Comparison of ENCODE assay signal across 26 mouse cellular contexts in genomic region chr14:62991849-62992510, GRCm38 (mm10). TPM values are rescaled to one million over a fixed set of nuclear protein-coding genes. Genes with fewer than 3 reads are reported as not detected.
DNase-seq lines count a peak whose midpoint lies in the region; TF ChIP-seq lines count a peak whose summit lies in the region.
"Had no signal": no experiment of that assay in that cellular context is flagged by ENCODE, and none has a peak within 500 bp of the region (broad histone marks: within the 10 kb centered on the region; RNA-seq: fewer than 3 reads in every experiment).

No protein-coding gene starts in this region.

- no peak overlapping the region for H3K4me3 ChIP-seq in embryonic fibroblast, embryonic 13.5 days (ENCODE audit: insufficient read depth, low read length)
- H3K4me3 ChIP-seq: embryonic facial prominence, embryonic 13.5 days; forebrain, embryonic 10.5 days; gastrocnemius, adult 2 months; heart, embryonic 10.5 days had no signal

- TF ChIP-seq CTCF in embryonic fibroblast, embryonic 13.5 days (IDR thresholded peaks at IDR 0.05; ENCODE audit: borderline replicate concordance, insufficient read depth, low read length), result no peak

- peaks cover 15% of the 10 kb centered on the region for H3K4me1 ChIP-seq in embryonic fibroblast, embryonic 13.5 days (ENCODE audit: control insufficient read depth, insufficient read depth, low read length)

- peak; percentile 43 for DNase-seq in retina, postnatal 1 day
- no peak for DNase-seq in retina, embryonic 14.5 days (ENCODE audit: low spot score)
- DNase-seq in Muller cell, postnatal 12 days (ENCODE audit: inconsistent ontology term), result peak; percentile 72
- no peak for DNase-seq in yolk sac, embryonic 10.5 days (ENCODE audit: low spot score)
- no peak for DNase-seq in spleen, postnatal 14 days (ENCODE audit: low spot score in 2 of 2)
- no peak for DNase-seq in left cerebral cortex, adult 18-20 months (ENCODE audit: low spot score in 2 of 2)
- DNase-seq: adrenal gland, postnatal 14 days; cerebellum, adult 18-20 months; cerebellum, adult 9-11 months; cerebellum, postnatal 36 days; gastrocnemius, adult 2 months; gastrocnemius, postnatal 25 days; heart, adult 18-20 months; heart, postnatal 10 days had no signal

- no peak for TF ChIP-seq POLR2A in embryonic fibroblast, embryonic 13.5 days (IDR thresholded peaks at IDR 0.05; ENCODE audit: low read depth, low read length)

- peak overlapping the region; percentile 100 for H3K27ac ChIP-seq in embryonic fibroblast, embryonic 13.5 days (ENCODE audit: insufficient read depth, low read length)
- H3K27ac ChIP-seq: embryonic facial prominence, embryonic 13.5 days; forebrain, embryonic 10.5 days; gastrocnemius, adult 2 months; heart, embryonic 10.5 days; hindbrain, embryonic 14.5 days had no signal

RNA-seq across cellular contexts. Expression of gene Defb47, which starts 5.9 kb away (rescaled TPM):
- polyA plus RNA-seq in embryonic fibroblast, embryonic 13.5 days (2011; ENCODE audit: insufficient read length, low read depth, missing spikeins), result not detected in 2 replicates
- total RNA-seq in left cerebral cortex, adult 18-20 months (2021), result not detected
- total RNA-seq: adrenal gland, adult 18-20 months; adrenal gland, postnatal 14 days; ES-E14; gastrocnemius, adult 2 months; gastrocnemius, postnatal 25 days; heart, adult 18-20 months; heart, postnatal 10 days; hematopoietic stem cell, adult 5-6 weeks had no signal
- polyA plus RNA-seq: activated CD4-positive, CD25-positive, alpha-beta regulatory T cell, adult 4 months; embryonic facial prominence, embryonic 13.5 days; forebrain, embryonic 10.5 days; forebrain, embryonic 14.5 days; heart, embryonic 10.5 days; heart, embryonic 14.5 days; hindbrain, embryonic 14.5 days; intestine, embryonic 16.5 days had no signal

RNA-seq across cellular contexts. Expression of gene Defb48, which starts 7.7 kb away (rescaled TPM):
- not detected in 2 replicates for polyA plus RNA-seq in embryonic fibroblast, embryonic 13.5 days (2011; ENCODE audit: insufficient read length, low read depth, missing spikeins)
- total RNA-seq in left cerebral cortex, adult 18-20 months (2021), result not detected
- total RNA-seq: adrenal gland, adult 18-20 months; adrenal gland, postnatal 14 days; ES-E14; gastrocnemius, adult 2 months; gastrocnemius, postnatal 25 days; heart, adult 18-20 months; heart, postnatal 10 days; hematopoietic stem cell, adult 5-6 weeks had no signal
- polyA plus RNA-seq: activated CD4-positive, CD25-positive, alpha-beta regulatory T cell, adult 4 months; embryonic facial prominence, embryonic 13.5 days; forebrain, embryonic 10.5 days; forebrain, embryonic 14.5 days; heart, embryonic 10.5 days; heart, embryonic 14.5 days; hindbrain, embryonic 14.5 days; intestine, embryonic 16.5 days had no signal

RNA-seq across cellular contexts. Expression of gene Defb43, which starts 19.6 kb away (rescaled TPM):
- polyA plus RNA-seq in embryonic fibroblast, embryonic 13.5 days (2011; ENCODE audit: insufficient read length, low read depth, missing spikeins), result not detected in 2 replicates
- total RNA-seq in left cerebral cortex, adult 18-20 months (2021), result not detected
- total RNA-seq: adrenal gland, adult 18-20 months; adrenal gland, postnatal 14 days; ES-E14; gastrocnemius, adult 2 months; gastrocnemius, postnatal 25 days; heart, adult 18-20 months; heart, postnatal 10 days; hematopoietic stem cell, adult 5-6 weeks had no signal
- polyA plus RNA-seq: activated CD4-positive, CD25-positive, alpha-beta regulatory T cell, adult 4 months; embryonic facial prominence, embryonic 13.5 days; forebrain, embryonic 10.5 days; forebrain, embryonic 14.5 days; heart, embryonic 10.5 days; heart, embryonic 14.5 days; hindbrain, embryonic 14.5 days; intestine, embryonic 16.5 days had no signal

RNA-seq across cellular contexts. Expression of gene Defb42, which starts 54.8 kb away (rescaled TPM):
- not detected in 2 replicates for polyA plus RNA-seq in embryonic fibroblast, embryonic 13.5 days (2011; ENCODE audit: insufficient read length, low read depth, missing spikeins)
- total RNA-seq in left cerebral cortex, adult 18-20 months (2021), result not detected
- total RNA-seq: gastrocnemius, adult 2 months; gastrocnemius, postnatal 25 days; hematopoietic stem cell, adult 5-6 weeks had no signal
- polyA plus RNA-seq: embryonic facial prominence, embryonic 13.5 days; forebrain, embryonic 10.5 days; hindbrain, embryonic 14.5 days had no signal

RNA-seq across cellular contexts. Expression of gene Defb30, which starts 57.8 kb away (rescaled TPM):
- not detected in 2 replicates for polyA plus RNA-seq in embryonic fibroblast, embryonic 13.5 days (2011; ENCODE audit: insufficient read length, low read depth, missing spikeins)
- not detected for total RNA-seq in left cerebral cortex, adult 18-20 months (2021)
- total RNA-seq: adrenal gland, adult 18-20 months; adrenal gland, postnatal 14 days; gastrocnemius, adult 2 months; gastrocnemius, postnatal 25 days; heart, adult 18-20 months; heart, postnatal 10 days; hematopoietic stem cell, adult 5-6 weeks had no signal
- polyA plus RNA-seq: activated CD4-positive, CD25-positive, alpha-beta regulatory T cell, adult 4 months; embryonic facial prominence, embryonic 13.5 days; forebrain, embryonic 10.5 days; forebrain, embryonic 14.5 days; heart, embryonic 10.5 days; heart, embryonic 14.5 days; hindbrain, embryonic 14.5 days; intestine, embryonic 16.5 days had no signal

Comparison
In these comparisons a context has a peak if more than half of its experiments do, and no peak if none do; other contexts are left out.
1. DNase-seq: peak in retina, postnatal 1 day (single experiment) and Muller cell, postnatal 12 days (single experiment); none in retina, embryonic 14.5 days (single experiment), yolk sac, embryonic 10.5 days (single experiment), spleen, postnatal 14 days (0 of 2) and left cerebral cortex, adult 18-20 months (0 of 2).